Mouse (Mus musculus) left cerebral cortex, postnatal 10 days (tissue): ENCODE data around the gene Nptx2. TPM values are rescaled to one million over a fixed set of nuclear protein-coding genes. Genes with fewer than 3 reads are reported as not detected.

Experiments used
- DNase-seq, 2 experiments: peaks; one replicate each; pipeline ENCODE4 v3.0.0; 2021 to 2022; ENCODE audit warnings: low spot score in 2 of 2, mixed read lengths in 1 of 2; ENCODE audit errors: extremely low spot score in 1 of 2
- intact Hi-C: fragments of 180-260 bp; cut with DNase I; formaldehyde crosslinking; loops from one replicate; pipeline ENCODE4 v1.15.1; 2025
- total RNA-seq, 2 experiments: library from RNA; stranded (reverse); gene quantifications; 2 replicates each; pipeline ENCODE4 v1.2.3; 2021

The Nptx2 gene
- 10 to 100 TPM; 30.5 to 33.5 TPM for total RNA-seq

DNA sequence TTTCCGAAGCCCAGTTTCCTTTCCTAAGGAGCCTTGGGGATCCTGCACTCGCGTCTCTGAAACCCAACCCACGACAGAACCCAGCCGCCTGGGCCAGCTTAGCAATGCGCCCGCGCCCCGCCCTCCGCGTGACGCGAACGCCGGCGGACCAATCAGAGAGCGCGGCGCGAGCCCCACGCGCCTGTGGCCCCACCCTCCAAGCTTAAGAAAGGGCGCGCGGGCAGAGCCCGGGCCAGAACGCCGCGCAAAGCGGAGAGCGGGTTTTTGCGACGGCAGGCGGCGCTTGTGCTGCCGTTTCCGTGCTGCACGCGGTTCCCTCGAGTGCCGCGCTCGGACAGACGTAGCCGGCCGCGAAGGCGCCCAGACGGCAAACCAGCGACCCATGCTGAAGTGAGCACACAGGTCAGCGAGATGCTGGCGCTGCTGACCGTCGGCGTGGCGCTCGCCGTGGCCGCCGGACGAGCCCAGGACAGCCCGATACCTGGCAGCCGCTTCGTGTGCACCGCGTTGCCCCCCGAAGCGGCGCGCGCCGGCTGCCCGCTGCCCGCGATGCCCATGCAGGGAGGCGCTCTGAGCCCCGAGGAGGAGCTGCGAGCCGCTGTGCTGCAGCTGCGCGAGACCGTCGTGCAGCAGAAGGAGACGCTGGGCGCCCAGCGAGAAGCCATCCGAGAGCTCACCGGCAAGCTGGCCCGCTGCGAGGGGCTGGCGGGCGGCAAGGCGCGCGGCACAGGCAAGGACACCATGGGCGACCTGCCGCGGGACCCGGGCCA lies at the start of gene Nptx2:
Gene Nptx2, plus strand, starts transcription at position 250 of the 770 bp plus-strand sequence.
- peak; percentile 81 to 88 for DNase-seq
- intact Hi-C loops = loop anchor here (5.0 kb wide), 1 partner anchor 181 kb away; no protein-coding TSS in a partner anchor

DNA sequence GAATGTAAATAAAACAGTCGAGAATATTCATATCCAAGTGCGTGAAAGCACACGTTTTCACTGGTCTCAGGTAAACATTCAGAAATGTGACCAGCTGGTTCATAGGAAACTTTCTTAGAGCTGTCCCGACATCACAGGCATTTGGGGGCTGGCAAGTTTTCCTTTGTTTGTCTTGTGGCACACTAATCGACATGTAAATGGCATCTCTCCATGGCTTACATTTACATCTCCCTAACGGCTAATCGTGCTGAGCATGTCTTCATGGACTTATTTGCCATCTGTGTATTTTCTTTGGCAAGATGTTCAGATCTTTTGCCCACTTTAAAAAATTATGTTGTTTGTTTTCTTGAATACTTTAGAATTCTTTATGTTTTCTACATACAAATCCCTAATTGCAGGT lies 49.2 kb upstream of the Nptx2 start:
- DNase-seq = no peak
- intact Hi-C loops = no loop called here

DNA sequence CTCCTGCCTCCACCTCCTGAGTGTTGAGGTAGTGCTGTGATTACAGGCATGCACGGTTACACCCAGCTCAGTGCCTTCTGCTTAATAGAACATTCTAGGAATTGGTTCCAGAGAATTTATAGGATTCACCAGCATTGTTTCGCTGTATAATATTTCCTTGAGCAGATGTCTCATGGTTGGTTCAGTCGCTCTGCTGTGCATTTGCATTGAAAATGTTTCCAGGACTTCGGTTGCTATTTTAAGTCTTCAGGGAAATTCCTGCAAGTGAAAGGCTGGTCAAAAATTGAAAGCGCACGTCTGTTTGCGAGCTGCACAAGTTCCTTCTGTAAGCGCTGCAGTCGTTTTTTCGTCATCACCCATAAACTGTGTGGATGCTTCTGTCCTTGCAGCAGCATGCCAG lies 41.5 kb upstream of the Nptx2 start:
- intact Hi-C loops = no loop called here
- peak in 1 of 2 experiments; percentile 41 for DNase-seq

GRCm38 (mm10) chr5:144505731-144506130 lies 40.0 kb upstream of the Nptx2 start:
- intact Hi-C loops = no loop called here
- no peak for DNase-seq

GRCm38 (mm10) chr5:144506156-144506555 lies 39.5 kb upstream of the Nptx2 start:
- DNase-seq = no peak
- intact Hi-C loops = no loop called here

DNA sequence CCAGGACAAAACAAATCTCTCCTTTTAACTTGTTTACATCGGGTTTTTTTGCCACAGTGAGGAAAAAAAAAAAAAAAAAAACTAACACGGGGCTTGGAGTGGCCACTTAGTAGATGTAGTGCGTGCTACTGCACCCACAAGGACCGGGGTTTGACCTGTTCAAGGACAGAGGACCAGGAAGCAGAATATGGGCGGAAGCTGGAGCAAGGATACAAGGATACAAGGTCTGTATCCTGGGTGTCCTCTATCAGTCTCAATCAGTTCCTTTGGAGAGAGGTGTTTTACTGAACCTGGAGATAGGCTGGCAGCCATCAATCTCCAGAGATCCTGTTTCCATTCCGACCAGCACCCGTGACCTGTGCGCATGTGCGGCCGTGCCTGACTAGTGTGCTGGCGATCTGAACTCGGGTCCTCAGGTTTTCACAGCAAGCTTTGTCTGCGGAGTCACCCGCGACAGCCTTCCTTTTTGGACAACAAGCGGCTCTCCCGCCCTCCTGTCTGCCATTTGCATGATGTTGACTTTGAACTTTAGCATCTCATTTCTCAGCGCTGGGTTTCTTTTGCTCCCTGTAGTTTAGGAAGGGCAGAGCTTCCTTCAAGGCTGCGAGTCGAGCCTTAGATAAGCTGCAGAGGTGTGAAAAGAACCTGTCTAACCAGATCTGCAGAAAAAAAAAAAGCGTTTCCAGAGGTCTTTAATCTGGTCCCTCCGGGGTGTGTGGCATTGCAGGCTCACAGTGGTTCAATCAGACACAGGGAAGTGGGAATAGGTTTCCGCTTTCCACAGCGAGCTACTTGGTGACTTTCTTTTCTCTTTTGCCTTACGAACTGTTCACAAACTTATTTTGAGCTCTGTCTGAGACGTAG lies 38.8 kb upstream of the Nptx2 start:
- intact Hi-C loops = no loop called here
- no peak for DNase-seq

DNA sequence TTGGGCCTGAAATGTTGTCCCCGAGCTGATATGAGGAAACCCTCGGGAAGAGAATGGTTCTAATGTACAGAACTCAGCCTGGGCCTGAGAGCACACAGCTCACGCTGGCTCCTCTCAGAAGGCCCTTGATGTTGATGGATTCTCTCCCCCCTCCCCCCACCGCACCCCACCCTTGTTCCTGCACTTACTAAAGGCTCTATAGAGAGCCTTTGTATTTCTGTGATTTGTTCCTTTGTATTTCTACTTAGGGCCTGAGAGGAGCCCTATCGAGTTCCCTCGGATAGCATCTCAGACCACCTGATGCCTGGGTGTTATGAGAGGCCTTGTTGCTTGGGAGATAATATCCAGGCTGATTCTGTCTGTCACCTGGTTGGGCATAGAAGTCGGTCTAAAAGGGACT lies 36.3 kb upstream of the Nptx2 start:
- intact Hi-C loops = no loop called here

GRCm38 (mm10) chr5:144514738-144515137 lies 31.0 kb upstream of the Nptx2 start:
- DNase-seq = peak in 1 of 2 experiments; percentile 32
- intact Hi-C loops = no loop called here

More for the DNA sequence above, 36.3 kb upstream of the Nptx2 start:
- DNase-seq = no peak

- DNase-seq = no peak
- intact Hi-C loops = no loop called here
Measured at GRCm38 (mm10) chr5:144515241-144515640, 30.5 kb upstream of the Nptx2 start.

- no peak for DNase-seq
- intact Hi-C loops = no loop called here
Measured at GRCm38 (mm10) chr5:144520096-144520495, 25.6 kb upstream of the Nptx2 start.

DNA sequence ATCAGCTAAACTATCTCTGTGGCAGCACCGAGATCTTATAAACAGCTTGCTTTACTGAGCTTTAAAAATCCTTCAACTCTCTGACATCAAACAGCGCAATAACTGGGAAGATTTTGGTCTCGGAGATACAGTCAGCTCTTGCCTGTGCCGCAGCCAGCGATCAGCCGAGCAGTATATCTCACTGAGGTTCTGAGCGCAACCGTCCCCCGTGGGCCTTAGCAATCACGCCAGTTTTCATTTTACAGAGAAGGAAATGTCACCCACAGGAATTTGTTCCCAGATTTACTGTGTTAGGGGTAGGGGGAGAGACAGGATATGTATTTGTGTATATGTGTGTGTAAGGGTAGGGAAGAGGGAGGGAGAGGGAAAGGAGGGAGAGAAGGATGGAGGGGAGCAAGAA lies 20.9 kb upstream of the Nptx2 start:
- no peak for DNase-seq
- intact Hi-C loops = no loop called here

DNA sequence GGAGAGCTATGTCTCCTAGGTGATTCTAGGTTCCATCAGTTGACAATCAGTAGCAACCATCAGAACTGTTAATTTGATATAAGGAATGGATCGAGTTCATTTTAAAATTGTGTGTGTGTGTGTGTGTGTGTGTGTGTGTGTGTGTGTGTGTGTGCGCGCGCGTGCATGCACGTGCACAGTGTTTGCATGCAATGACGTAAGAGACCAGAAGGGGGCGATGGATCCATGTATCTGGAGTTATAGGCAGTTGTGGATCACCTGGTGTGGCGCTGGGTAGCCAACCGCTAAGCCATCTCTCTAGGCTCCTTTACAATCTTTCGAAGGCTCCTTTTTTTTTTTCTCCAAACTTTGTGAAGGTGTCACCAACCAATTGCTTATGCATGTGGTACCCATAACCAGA lies 16.6 kb upstream of the Nptx2 start:
- intact Hi-C loops = no loop called here
- no peak for DNase-seq

DNA sequence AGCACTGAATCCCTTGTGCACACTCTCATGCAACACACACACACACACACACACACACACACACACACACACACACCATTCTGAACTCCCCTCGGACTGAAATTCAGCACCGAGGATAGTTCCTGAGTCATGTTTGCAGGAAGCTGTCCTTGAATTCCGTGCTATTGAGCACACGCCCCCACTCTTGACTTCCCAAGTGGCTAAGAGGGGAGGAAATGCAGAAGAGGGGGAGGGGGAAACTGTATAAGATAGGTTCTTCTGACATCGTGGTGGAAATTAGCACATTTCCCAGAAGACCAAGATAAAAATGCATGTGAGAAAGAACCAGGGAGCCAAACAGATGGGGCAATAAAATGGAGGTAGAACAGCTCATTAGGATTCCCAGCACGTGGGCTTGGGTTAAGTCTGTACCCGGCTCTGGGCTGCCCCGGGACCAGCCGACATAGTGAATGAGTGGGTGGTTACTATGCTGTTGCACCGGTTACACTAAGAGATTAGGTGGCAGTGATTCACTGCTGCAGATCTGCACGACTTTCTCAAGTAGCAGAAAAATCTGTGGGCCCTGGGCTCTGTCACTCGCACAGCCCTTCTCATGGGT lies 2.9 kb upstream of the Nptx2 start:
- intact Hi-C loops = loop anchor here (5.0 kb wide), 1 partner anchor 51 kb away; no protein-coding TSS in a partner anchor
- peak in 1 of 2 experiments; percentile 32 for DNase-seq

DNA sequence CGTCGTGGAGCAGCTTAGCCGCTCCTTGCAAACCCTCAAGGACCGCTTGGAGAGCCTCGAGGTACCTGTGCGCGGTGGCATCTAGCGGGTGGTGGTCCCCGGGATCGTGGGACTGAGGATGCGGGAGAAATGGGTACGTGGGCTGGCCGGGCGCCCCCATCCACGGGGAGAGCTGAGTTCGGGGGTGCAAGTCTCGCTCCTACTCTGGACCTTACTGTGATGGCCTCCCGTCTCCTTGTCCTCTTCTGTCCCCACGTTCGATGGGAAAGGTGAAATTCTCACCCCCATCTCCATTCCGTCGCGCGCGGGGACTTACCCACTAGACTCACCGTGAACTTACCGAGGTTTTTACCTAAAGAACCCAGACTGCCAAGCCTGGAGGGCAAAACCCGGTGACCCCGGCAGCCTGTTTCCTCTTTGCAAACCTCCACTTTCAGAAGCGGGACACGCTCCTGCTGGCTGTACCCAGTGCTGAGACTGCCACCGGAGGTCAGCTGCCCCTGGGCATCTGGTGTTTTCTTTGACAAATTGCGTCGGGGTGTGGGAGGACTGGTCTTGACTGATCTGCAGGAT lies 807 bp downstream of the Nptx2 start:
- intact Hi-C loops = loop anchor here (5.0 kb wide), 1 partner anchor 181 kb away; no protein-coding TSS in a partner anchor
- DNase-seq = peak in 1 of 2 experiments; percentile 28

DNA sequence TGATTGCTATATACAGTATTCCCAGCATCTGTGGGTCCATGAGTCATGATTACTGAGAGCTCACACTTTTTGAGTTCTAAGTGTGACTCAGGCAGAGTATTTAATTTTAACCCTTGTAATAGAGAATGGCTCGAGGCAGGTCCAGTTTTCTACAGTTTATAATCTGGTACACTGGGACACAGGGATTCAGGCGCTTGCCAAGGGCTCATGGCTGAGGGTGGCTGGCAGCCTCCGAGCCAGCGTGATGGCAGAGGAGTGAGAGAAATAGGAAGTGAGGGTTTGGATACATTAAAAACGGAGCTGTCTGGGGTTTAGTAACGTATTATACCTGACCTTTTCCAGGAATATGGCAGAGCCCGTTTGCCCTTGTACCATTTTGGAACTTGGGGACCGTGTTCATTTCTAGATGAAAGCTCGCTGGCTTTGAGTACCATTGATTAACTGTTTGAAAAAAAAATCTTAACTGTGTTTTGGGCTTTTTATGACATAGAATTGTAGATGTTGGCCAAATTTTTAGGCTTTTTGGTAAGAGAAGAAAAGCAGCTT lies 1.7 kb downstream of the Nptx2 start:
- intact Hi-C loops = loop anchor here (5.0 kb wide), 1 partner anchor 180 kb away; no protein-coding TSS in a partner anchor
- no peak for DNase-seq

DNA sequence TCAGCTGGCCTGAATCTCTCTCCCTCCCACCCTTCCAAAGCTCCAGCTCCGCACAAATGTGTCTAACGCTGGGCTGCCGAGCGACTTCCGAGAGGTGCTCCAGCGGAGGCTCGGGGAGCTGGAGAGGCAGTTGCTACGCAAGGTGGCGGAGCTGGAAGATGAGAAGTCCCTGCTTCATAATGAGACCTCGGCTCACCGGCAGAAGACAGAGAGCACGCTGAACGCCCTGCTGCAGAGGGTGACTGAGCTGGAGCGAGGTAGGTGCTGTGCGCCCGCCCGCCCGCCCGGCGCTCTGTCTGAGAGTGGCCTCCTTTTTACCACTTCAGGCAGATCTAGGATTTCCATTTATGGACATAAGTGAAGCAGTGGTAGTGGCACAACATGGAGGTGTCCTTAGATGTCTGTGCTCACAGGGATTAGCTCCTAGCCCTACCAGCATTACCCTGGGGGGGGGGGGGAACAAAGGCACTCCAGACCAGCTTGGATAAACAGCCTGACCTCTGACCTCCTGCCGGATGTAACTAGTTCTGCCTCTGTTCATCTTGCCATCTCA lies 2.5 kb downstream of the Nptx2 start:
- intact Hi-C loops = loop anchor here (5.0 kb wide), 1 partner anchor 179 kb away; no protein-coding TSS in a partner anchor
- peak in 1 of 2 experiments; percentile 46 for DNase-seq

GRCm38 (mm10) chr5:144550003-144550402 lies 4.3 kb downstream of the Nptx2 start:
- no peak for DNase-seq
- intact Hi-C loops = no loop called here

GRCm38 (mm10) chr5:144550622-144551137 lies 5.0 kb downstream of the Nptx2 start:
- intact Hi-C loops = no loop called here

More at GRCm38 (mm10) chr5:144550622-144551137, 5.0 kb downstream of the Nptx2 start:
- no peak for DNase-seq
